Mouse (Mus musculus) intestine, embryonic 14.5 days (tissue): Measurements from ENCODE around the gene Slc25a33. TPM values are rescaled to one million over a fixed set of nuclear protein-coding genes. Genes with fewer than 3 reads are reported as not detected.

Source experiments
- ATAC-seq: fragments of 200-750 bp; cut with Nextera tagmentation; replicated peaks from 2 replicates; pipeline ENCODE4 v1.8.0; 2017; ENCODE audit warnings: low read depth, moderate number of reproducible peaks, moderate TSS enrichment, moderate library complexity; ENCODE audit not compliant: low FRiP score, low TSS enrichment
- DNase-seq: peaks from one replicate; pipeline ENCODE4 v3.0.0-alpha.2; 2018; ENCODE audit warnings: low spot score
- H3K27ac ChIP-seq: fragments of 300-500 bp; sonication (generic); 2 replicates; pipeline ENCODE4 v1.5.1; 2014; ENCODE audit warnings: low read depth, mild to moderate bottlenecking, control low read depth
- H3K27me3 ChIP-seq: fragments of 300-500 bp; sonication (generic); replicated peaks from 2 replicates; pipeline ENCODE4 v1.6.1; 2014; ENCODE audit warnings: low read length, control low read depth; ENCODE audit not compliant: control insufficient read depth, insufficient read depth
- H3K36me3 ChIP-seq: fragments of 300-500 bp; sonication (generic); 2 replicates; pipeline ENCODE4 v1.6.1; 2014; ENCODE audit warnings: low read length, control low read depth; ENCODE audit not compliant: control insufficient read depth, insufficient read depth
- H3K4me1 ChIP-seq: fragments of 300-500 bp; sonication (generic); replicated peaks from 2 replicates; pipeline ENCODE4 v1.6.1; 2014; ENCODE audit warnings: low read length, control low read depth, mixed read lengths; ENCODE audit not compliant: control insufficient read depth, insufficient read depth
- H3K4me2 ChIP-seq: fragments of 300-500 bp; sonication (generic); 2 replicates; pipeline ENCODE4 v1.6.1; 2014; ENCODE audit warnings: low read length
- H3K4me3 ChIP-seq: fragments of 300-500 bp; sonication (generic); 2 replicates; pipeline ENCODE4 v1.5.1; 2014; ENCODE audit warnings: low read depth, low read length, control low read depth, mixed read lengths
- H3K9ac ChIP-seq: fragments of 300-500 bp; sonication (generic); 2 replicates; pipeline ENCODE4 v1.6.1; 2014; ENCODE audit warnings: mild to moderate bottlenecking, low read length
- H3K9me3 ChIP-seq: fragments of 300-500 bp; sonication (generic); 2 replicates; pipeline ENCODE4 v1.6.1; 2016; ENCODE audit warnings: low read length, control low read depth; ENCODE audit not compliant: control insufficient read depth
- WGBS: fragments of 180-500 bp; shearing (Covaris S2); extraction: QIAGEN DNeasy Blood & Tissue Kit; methylation state at CpG from one replicate; pipeline ENCODE4 v1.1.7; 2014; 5-methylcytosine and 5-hydroxymethylcytosine counted together
- polyA plus RNA-seq: library from polyadenylated mRNA; unstranded; fragments of >200 nt; fragmentation: Nextera tagmentation; extraction: Ambion mirVana; gene quantifications from 2 replicates; pipeline ENCODE4 v1.2.1, GENCODE M21; 2014

Gene Slc25a33
- polyA plus RNA-seq, 1 experiment from 2014 or later = 12.8 TPM

- ATAC-seq = no peak
- Histone ChIP-seq H3K27ac (peak overlapping the region; percentile 33; the same call in 1 of the 2 replicates), H3K36me3 (peaks cover 32% of the 10 kb centered on the region), H3K9ac (no peak overlapping the region), H3K4me3 (no peak overlapping the region), H3K9me3 (no peaks in the 10 kb centered on the region), H3K27me3 (no peaks in the 10 kb centered on the region), H3K4me2 (no peak overlapping the region), H3K4me1 (peaks cover 34% of the 10 kb centered on the region)
- no peak for DNase-seq
- WGBS = 41% methylated on average over 6 of the region's 6 CpGs
These were observed 40.3 kb downstream of the Slc25a33 start for GRCm38 (mm10) chr4:149733748-149734147.

- H3K27me3 ChIP-seq = no peaks in the 10 kb centered on the region
- H3K4me1 ChIP-seq = peaks cover 34% of the 10 kb centered on the region
- no peak overlapping the region for H3K4me2 ChIP-seq
- H3K36me3 ChIP-seq = peaks cover 41% of the 10 kb centered on the region
- ATAC-seq = no peak
- 67% methylated on average over 10 of the region's 10 CpGs for WGBS
- no peak overlapping the region for H3K9ac ChIP-seq
- DNase-seq = no peak
- no peak overlapping the region for H3K4me3 ChIP-seq
- no peaks in the 10 kb centered on the region for H3K9me3 ChIP-seq
- H3K27ac ChIP-seq = peak overlapping the region; percentile 11; the same call in 1 of the 2 replicates
These were observed 41.3 kb downstream of the Slc25a33 start for GRCm38 (mm10) chr4:149732800-149733199.

- 90% methylated on average over 3 of the region's 3 CpGs for WGBS
- H3K27me3 ChIP-seq = no peaks in the 10 kb centered on the region
- DNase-seq (no peak), ATAC-seq (no peak)
- H3K4me1 ChIP-seq = peaks cover 34% of the 10 kb centered on the region
- no peak overlapping the region for H3K9ac ChIP-seq
- H3K27ac ChIP-seq = peak overlapping the region; percentile 11; the same call in 1 of the 2 replicates
- no peak overlapping the region for H3K4me2 ChIP-seq
- H3K4me3 ChIP-seq = no peak overlapping the region
- H3K9me3 ChIP-seq = no peaks in the 10 kb centered on the region
- peaks cover 46% of the 10 kb centered on the region for H3K36me3 ChIP-seq
These were observed 41.8 kb downstream of the Slc25a33 start for GRCm38 (mm10) chr4:149732313-149732712.

- no peak overlapping the region for H3K9ac ChIP-seq
- no peak overlapping the region for H3K27ac ChIP-seq
- H3K27me3 ChIP-seq = no peaks in the 10 kb centered on the region
- DNase-seq (no peak), ATAC-seq (no peak)
- H3K4me3 ChIP-seq = no peak overlapping the region
- 65% methylated on average over 7 of the region's 7 CpGs for WGBS
- H3K4me2 ChIP-seq = no peak overlapping the region
- peaks cover 60% of the 10 kb centered on the region for H3K36me3 ChIP-seq
- H3K9me3 ChIP-seq = no peaks in the 10 kb centered on the region
- peaks cover 20% of the 10 kb centered on the region for H3K4me1 ChIP-seq
These were observed 43.2 kb downstream of the Slc25a33 start for GRCm38 (mm10) chr4:149730827-149731226.

GRCm38 (mm10) chr4:149728810-149729209 is 45.3 kb downstream of the Slc25a33 start:
- Histone ChIP-seq H3K4me2 (no peak overlapping the region), H3K4me3 (no peak overlapping the region), H3K27me3 (no peaks in the 10 kb centered on the region), H3K4me1 (peaks cover 11% of the 10 kb centered on the region), H3K9ac (no peak overlapping the region), H3K27ac (no peak overlapping the region), H3K36me3 (peaks cover 74% of the 10 kb centered on the region), H3K9me3 (no peaks in the 10 kb centered on the region)
- WGBS = 85% methylated on average over 8 of the region's 8 CpGs
- ATAC-seq (no peak), DNase-seq (no peak)

- Histone ChIP-seq H3K9ac (no peak overlapping the region), H3K4me3 (no peak overlapping the region), H3K27me3 (no peaks in the 10 kb centered on the region), H3K4me2 (no peak overlapping the region), H3K36me3 (peaks cover 81% of the 10 kb centered on the region), H3K9me3 (no peaks in the 10 kb centered on the region), H3K27ac (no peak overlapping the region), H3K4me1 (peaks cover 2% of the 10 kb centered on the region; the same call in 1 of the 2 replicates)
- ATAC-seq (no peak), DNase-seq (no peak)
- WGBS = 96% methylated on average over 5 of the region's 5 CpGs
These were observed 46.4 kb downstream of the Slc25a33 start for GRCm38 (mm10) chr4:149727636-149728035.

- H3K4me2 ChIP-seq = no peak overlapping the region
- no peak for ATAC-seq
- H3K4me3 ChIP-seq = no peak overlapping the region
- H3K27ac ChIP-seq = no peak overlapping the region
- H3K4me1 ChIP-seq = no peaks in the 10 kb centered on the region
- no peaks in the 10 kb centered on the region for H3K9me3 ChIP-seq
- no peaks in the 10 kb centered on the region for H3K27me3 ChIP-seq
- no peak overlapping the region for H3K9ac ChIP-seq
- 72% methylated on average over 15 of the region's 15 CpGs for WGBS
- peak; percentile 84 for DNase-seq
- peaks cover 86% of the 10 kb centered on the region for H3K36me3 ChIP-seq
These were observed 48.3 kb downstream of the Slc25a33 start for GRCm38 (mm10) chr4:149725661-149726350.

- ATAC-seq (no peak), DNase-seq (no peak)
- WGBS = 89% methylated on average over 17 of the region's 17 CpGs
- no peak overlapping the region for H3K27ac ChIP-seq
- H3K36me3 ChIP-seq = peaks cover 86% of the 10 kb centered on the region
- H3K4me2 ChIP-seq = no peak overlapping the region
- H3K9ac ChIP-seq = no peak overlapping the region
- H3K27me3 ChIP-seq = no peaks in the 10 kb centered on the region
- no peaks in the 10 kb centered on the region for H3K9me3 ChIP-seq
- H3K4me1 ChIP-seq = no peaks in the 10 kb centered on the region
- no peak overlapping the region for H3K4me3 ChIP-seq
These were observed 49.1 kb downstream of the Slc25a33 start for GRCm38 (mm10) chr4:149724916-149725470.
